Mouse (Mus musculus): ENCODE measurements around the gene Klhl8. TPM values are rescaled to one million over a fixed set of nuclear protein-coding genes. Genes with fewer than 3 reads are reported as not detected.

Klhl8 gene
- polyA plus RNA-seq, 1 experiment from 2014 or later = 7.1 TPM

GRCm38 (mm10) chr5:103813997-103814542 is 97.0 kb downstream of the Klhl8 start:
- TF ChIP-seq EP300 (IDR thresholded peaks at IDR 0.05) (no peak), CTCF (IDR thresholded peaks at IDR 0.05) (no peak)
- DNase-seq (ENCODE audit: low spot score) = no peak
- no peak overlapping the region for H3K9ac ChIP-seq (replicated peaks; ENCODE audit: low read depth)
- peaks cover 13% of the 10 kb centered on the region; the same call in 1 of the 2 replicates for H3K4me1 ChIP-seq (ENCODE audit: insufficient read depth, low read depth, low read length)
- no peak for ATAC-seq
- no peaks in the 10 kb centered on the region for H3K27me3 ChIP-seq (replicated peaks; ENCODE audit: insufficient read depth, low read length)
- no peak overlapping the region for H3K4me3 ChIP-seq (ENCODE audit: low read depth, low read length)
- no peak overlapping the region for H3K4me2 ChIP-seq (replicated peaks; ENCODE audit: low read depth, low read length)
- WGBS = 65% methylated on average over 12 of the region's 12 CpGs
- no peak overlapping the region for H3K27ac ChIP-seq (ENCODE audit: low read length)
- 0 out of 2 replicates have a peak, but pooled peaks cover 7% of the 10 kb centered on the region for H3K36me3 ChIP-seq (ENCODE audit: insufficient read depth, low read length)
- H3K9me3 ChIP-seq (ENCODE audit: low read length) = no peaks in the 10 kb centered on the region

- WGBS = 79% methylated on average over 5 of the region's 5 CpGs
- TF ChIP-seq CTCF (IDR thresholded peaks at IDR 0.05) (no peak), EP300 (IDR thresholded peaks at IDR 0.05) (no peak)
Measured at GRCm38 (mm10) chr5:103813291-103813690, 97.8 kb downstream of the Klhl8 start.

More at GRCm38 (mm10) chr5:103813291-103813690, 97.8 kb downstream of the Klhl8 start:
- no peak for ATAC-seq
- Histone ChIP-seq H3K27ac (ENCODE audit: low read length) (no peak overlapping the region), H3K4me1 (ENCODE audit: insufficient read depth, low read depth, low read length) (peaks cover 13% of the 10 kb centered on the region; the same call in 1 of the 2 replicates), H3K27me3 (replicated peaks; ENCODE audit: insufficient read depth, low read length) (no peaks in the 10 kb centered on the region), H3K36me3 (ENCODE audit: insufficient read depth, low read length) (0 out of 2 replicates have a peak, but pooled peaks cover 4% of the 10 kb centered on the region), H3K4me3 (ENCODE audit: low read depth, low read length) (no peak overlapping the region), H3K9ac (replicated peaks; ENCODE audit: low read depth) (no peak overlapping the region), H3K4me2 (replicated peaks; ENCODE audit: low read depth, low read length) (no peak overlapping the region), H3K9me3 (ENCODE audit: low read length) (no peaks in the 10 kb centered on the region)
- DNase-seq (ENCODE audit: low spot score) = no peak

Other genes with a start within 250 kb of the Klhl8 start
- 9.4 and 10.0 TPM in 2 replicates for gene Aff1, start 218.9 kb downstream of the Klhl8 start, polyA plus RNA-seq (2015; fragmentation: Nextera tagmentation; extraction: Ambion mirVana)
- gene Hsd17b13, start 66.2 kb upstream of the Klhl8 start, polyA plus RNA-seq (2015; fragmentation: Nextera tagmentation; extraction: Ambion mirVana) = 0.20 TPM in 1 of 2 replicates, not detected in the other
- gene Hsd17b11, start 110.7 kb upstream of the Klhl8 start, polyA plus RNA-seq (2015; fragmentation: Nextera tagmentation; extraction: Ambion mirVana) = 15.9 and 17.8 TPM in 2 replicates
- gene Nudt9, start 135.0 kb upstream of the Klhl8 start, polyA plus RNA-seq (2015; fragmentation: Nextera tagmentation; extraction: Ambion mirVana) = 58.8 and 66.0 TPM in 2 replicates
- gene Gm17660, start 166.3 kb upstream of the Klhl8 start, polyA plus RNA-seq (2015; fragmentation: Nextera tagmentation; extraction: Ambion mirVana) = not detected in 2 replicates
- 285 and 301 TPM in 2 replicates for gene Sparcl1, start 202.5 kb upstream of the Klhl8 start, polyA plus RNA-seq (2015; fragmentation: Nextera tagmentation; extraction: Ambion mirVana)

Measured in lung, postnatal 0 days (tissue).